Mouse (Mus musculus) kidney, adult 2 months (tissue): Measurements from ENCODE around the gene Bpifb9b.

Source experiments
- CTCF ChIP-seq: fragments of 200-500 bp; conservative IDR thresholded peaks from 2 replicates; pipeline ENCODE4 v1.5.1; 2011; ENCODE audit warnings: low read depth, mild to moderate bottlenecking, control low read depth, low read length, moderate library complexity, mixed read lengths; ENCODE audit not compliant: insufficient read depth, insufficient read length
- POLR2A ChIP-seq: fragments of 200-500 bp; IDR thresholded peaks from one replicate; pipeline ENCODE4 v1.6.1; 2011; ENCODE audit warnings: low read depth, low read length, control low read depth

GRCm38 (mm10) chr2:154292833-154293232 is 14.2 kb upstream of the Bpifb9b start:
- TF ChIP-seq CTCF (no peak), POLR2A (no peak)
